Mouse (Mus musculus): ENCODE measurements around the gene Vmn2r35. TPM values are rescaled to one million over a fixed set of nuclear protein-coding genes. Genes with fewer than 3 reads are reported as not detected.

The Vmn2r35 gene
- polyA plus RNA-seq (2021; fragmentation: Nextera tagmentation), result not detected in 2 replicates
- long read RNA-seq, experiment 1, result 0 reads
- long read RNA-seq, experiment 2, result 0 reads

GRCm38 (mm10) chr7:7819767-7820166 lies at the start of gene Vmn2r35:
Vmn2r35 (minus strand) TSS chr7:7819867.

Other genes starting within 250 kb of the Vmn2r35 start
- not detected in 2 replicates for gene Vmn2r34, start 130.4 kb downstream of the Vmn2r35 start, polyA plus RNA-seq (2021; fragmentation: Nextera tagmentation)
- not detected in 2 replicates for gene Vmn2r36, start 82.6 kb upstream of the Vmn2r35 start, polyA plus RNA-seq (2021; fragmentation: Nextera tagmentation)

All from left cerebral cortex, adult 6 months (tissue).